In the genomic region with DNA sequence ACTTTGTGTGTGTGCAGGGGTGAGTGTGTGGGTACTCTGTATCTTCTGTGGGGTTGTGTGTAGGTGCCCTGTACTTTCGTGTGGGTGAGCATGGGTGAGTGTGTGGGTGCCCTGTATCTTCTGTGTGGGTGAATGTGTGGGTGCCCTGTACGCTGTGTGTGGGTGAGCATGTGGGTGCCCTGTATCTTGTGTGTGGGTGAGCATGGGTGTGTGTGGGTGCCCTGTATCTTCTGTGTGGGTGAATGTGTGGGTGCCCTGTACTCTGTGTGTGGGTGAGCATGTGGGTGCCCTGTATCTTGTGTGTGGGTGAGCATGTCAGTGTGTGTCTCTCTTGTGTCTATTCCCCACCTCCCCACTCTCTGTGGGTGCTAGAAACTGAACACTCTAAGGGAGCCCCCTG, we compare ENCODE assay signal across 19 mouse cellular contexts. TPM values are rescaled to one million over a fixed set of nuclear protein-coding genes. Genes with fewer than 3 reads are reported as not detected.
DNase-seq lines count a peak whose midpoint lies in the region; ATAC-seq and TF ChIP-seq lines count a peak whose summit lies in the region.
"Had no signal": no experiment of that assay in that cellular context is flagged by ENCODE, and none has a peak within 500 bp of the region (broad histone marks: within the 10 kb centered on the region; RNA-seq: fewer than 3 reads in every experiment).

No protein-coding gene starts in this region.

- no peaks in the 10 kb centered on the region for H3K9me3 ChIP-seq in hindbrain, embryonic 16.5 days (ENCODE audit: control insufficient read depth, low read length)
- no peaks in the 10 kb centered on the region for H3K9me3 ChIP-seq in hindbrain, embryonic 12.5 days (replicated peaks)
- no peaks in the 10 kb centered on the region for H3K9me3 ChIP-seq in liver, embryonic 12.5 days (replicated peaks)
- no peaks in the 10 kb centered on the region for H3K9me3 ChIP-seq in liver, postnatal 0 days (ENCODE audit: low read length)
- H3K9me3 ChIP-seq in embryonic facial prominence, embryonic 15.5 days (replicated peaks) = no peaks in the 10 kb centered on the region
- H3K9me3 ChIP-seq in intestine, postnatal 0 days (ENCODE audit: control insufficient read depth) = no peaks in the 10 kb centered on the region
- H3K9me3 ChIP-seq: heart, embryonic 13.5 days; lung, embryonic 15.5 days; neural tube, embryonic 15.5 days had no signal

- no peak for DNase-seq in liver, postnatal 0 days
- no peak for DNase-seq in thymus, adult 18-20 months
- DNase-seq: adrenal gland, adult 2 months; cerebellum, adult 18-20 months; cerebellum, postnatal 25 days; gastrocnemius, postnatal 25 days; heart, adult 18-20 months; kidney, adult 8-10 months; kidney, postnatal 4 days had no signal

- H3K9ac ChIP-seq in hindbrain, embryonic 16.5 days (ENCODE audit: low read depth, low read length) = no peak overlapping the region
- no peak overlapping the region for H3K9ac ChIP-seq in hindbrain, embryonic 12.5 days
- no peak overlapping the region for H3K9ac ChIP-seq in liver, embryonic 12.5 days
- no peak overlapping the region for H3K9ac ChIP-seq in liver, postnatal 0 days (replicated peaks)
- H3K9ac ChIP-seq in embryonic facial prominence, embryonic 15.5 days = no peak overlapping the region
- no peak overlapping the region for H3K9ac ChIP-seq in intestine, postnatal 0 days (ENCODE audit: low read depth, low read length)
- H3K9ac ChIP-seq: heart, embryonic 13.5 days; lung, embryonic 15.5 days; neural tube, embryonic 15.5 days had no signal

- no peak overlapping the region for H3K4me3 ChIP-seq in hindbrain, embryonic 16.5 days (ENCODE audit: low read length)
- H3K4me3 ChIP-seq in hindbrain, embryonic 12.5 days = no peak overlapping the region
- no peak overlapping the region for H3K4me3 ChIP-seq in liver, embryonic 12.5 days
- no peak overlapping the region for H3K4me3 ChIP-seq in liver, postnatal 0 days (ENCODE audit: low read depth, low read length)
- no peak overlapping the region for H3K4me3 ChIP-seq in embryonic facial prominence, embryonic 15.5 days (replicated peaks)
- H3K4me3 ChIP-seq in intestine, postnatal 0 days (ENCODE audit: low read depth, low read length) = no peak overlapping the region
- H3K4me3 ChIP-seq: heart, embryonic 13.5 days; left cerebral cortex, adult 2 months; lung, embryonic 15.5 days; neural tube, embryonic 15.5 days had no signal

- H3K27ac ChIP-seq in hindbrain, embryonic 16.5 days (ENCODE audit: low read depth, low read length) = no peak overlapping the region
- no peak overlapping the region for H3K27ac ChIP-seq in hindbrain, embryonic 12.5 days
- no peak overlapping the region for H3K27ac ChIP-seq in liver, embryonic 12.5 days
- no peak overlapping the region for H3K27ac ChIP-seq in liver, postnatal 0 days (ENCODE audit: low read depth)
- H3K27ac ChIP-seq in embryonic facial prominence, embryonic 15.5 days (replicated peaks) = no peak overlapping the region
- peak overlapping the region; percentile 35; the same call in 1 of the 2 replicates for H3K27ac ChIP-seq in intestine, postnatal 0 days (ENCODE audit: low read depth, low read length)
- H3K27ac ChIP-seq: heart, embryonic 13.5 days; left cerebral cortex, adult 2 months; lung, embryonic 15.5 days; macrophage; neural tube, embryonic 15.5 days had no signal

- no peak overlapping the region for H3K4me2 ChIP-seq in hindbrain, embryonic 16.5 days (ENCODE audit: low read length)
- H3K4me2 ChIP-seq in hindbrain, embryonic 12.5 days (replicated peaks) = no peak overlapping the region
- H3K4me2 ChIP-seq in liver, embryonic 12.5 days = no peak overlapping the region
- H3K4me2 ChIP-seq in liver, postnatal 0 days (ENCODE audit: low read depth, low read length) = no peak overlapping the region
- H3K4me2 ChIP-seq in embryonic facial prominence, embryonic 15.5 days (replicated peaks) = no peak overlapping the region
- no peak overlapping the region for H3K4me2 ChIP-seq in intestine, postnatal 0 days (replicated peaks; ENCODE audit: low read depth)
- H3K4me2 ChIP-seq: heart, embryonic 13.5 days; lung, embryonic 15.5 days; neural tube, embryonic 15.5 days had no signal

- no peak for TF ChIP-seq EP300 in liver, postnatal 0 days (IDR thresholded peaks at IDR 0.05; ENCODE audit: low read depth)

- H3K36me3 ChIP-seq in hindbrain, embryonic 16.5 days (ENCODE audit: control insufficient read depth, insufficient read depth, low read length) = peaks cover 38% of the 10 kb centered on the region
- H3K36me3 ChIP-seq in hindbrain, embryonic 12.5 days = peaks cover 84% of the 10 kb centered on the region
- H3K36me3 ChIP-seq in liver, embryonic 12.5 days = peaks cover 83% of the 10 kb centered on the region
- peaks cover 64% of the 10 kb centered on the region for H3K36me3 ChIP-seq in liver, postnatal 0 days (replicated peaks; ENCODE audit: insufficient read depth, low read length)
- H3K36me3 ChIP-seq in embryonic facial prominence, embryonic 15.5 days = peaks cover 83% of the 10 kb centered on the region
- H3K36me3 ChIP-seq in intestine, postnatal 0 days (ENCODE audit: control insufficient read depth, insufficient read depth) = peaks cover 92% of the 10 kb centered on the region

- WGBS in hindbrain, embryonic 16.5 days = 100% methylated on average over 2 of the region's 2 CpGs
- WGBS in hindbrain, embryonic 12.5 days = 90% methylated on average over 2 of the region's 2 CpGs
- WGBS in liver, embryonic 12.5 days (ENCODE audit: insufficient replicate concordance) = 68% methylated on average over 2 of the region's 2 CpGs
- 80% methylated on average over 2 of the region's 2 CpGs for WGBS in liver, postnatal 0 days (ENCODE audit: insufficient replicate concordance)
- WGBS in embryonic facial prominence, embryonic 15.5 days = 95% methylated on average over 2 of the region's 2 CpGs
- 91% methylated on average over 2 of the region's 2 CpGs for WGBS in intestine, postnatal 0 days

- no peak for TF ChIP-seq CTCF in liver, postnatal 0 days (IDR thresholded peaks at IDR 0.05; ENCODE audit: low read depth)
- no peak for TF ChIP-seq CTCF in intestine, postnatal 0 days (IDR thresholded peaks at IDR 0.05; ENCODE audit: low read depth)

- H3K27me3 ChIP-seq in hindbrain, embryonic 16.5 days (replicated peaks; ENCODE audit: control insufficient read depth, insufficient read depth, low read length) = no peaks in the 10 kb centered on the region
- no peaks in the 10 kb centered on the region for H3K27me3 ChIP-seq in hindbrain, embryonic 12.5 days
- no peaks in the 10 kb centered on the region for H3K27me3 ChIP-seq in liver, embryonic 12.5 days (replicated peaks)
- H3K27me3 ChIP-seq in liver, postnatal 0 days (ENCODE audit: insufficient read depth, low read length) = no peaks in the 10 kb centered on the region
- no peaks in the 10 kb centered on the region for H3K27me3 ChIP-seq in embryonic facial prominence, embryonic 15.5 days
- no peaks in the 10 kb centered on the region for H3K27me3 ChIP-seq in intestine, postnatal 0 days (replicated peaks; ENCODE audit: control insufficient read depth, insufficient read depth, low read length)
- H3K27me3 ChIP-seq: heart, embryonic 13.5 days; lung, embryonic 15.5 days; neural tube, embryonic 15.5 days had no signal

- peak; percentile 27; the same call in 1 of the 2 replicates for ATAC-seq in hindbrain, embryonic 16.5 days
- ATAC-seq in hindbrain, embryonic 12.5 days (ENCODE audit: low FRiP score) = no peak
- peak; percentile 46; the same call in 1 of the 2 replicates for ATAC-seq in liver, embryonic 12.5 days
- no peak for ATAC-seq in liver, postnatal 0 days
- peak; percentile 64; the same call in 1 of the 2 replicates for ATAC-seq in embryonic facial prominence, embryonic 15.5 days (ENCODE audit: insufficient number of reproducible peaks, low FRiP score, low TSS enrichment, low read depth)
- ATAC-seq in intestine, postnatal 0 days = no peak

- no peaks in the 10 kb centered on the region for H3K4me1 ChIP-seq in hindbrain, embryonic 16.5 days (ENCODE audit: control insufficient read depth, insufficient read depth, low read depth, low read length)
- no peaks in the 10 kb centered on the region for H3K4me1 ChIP-seq in hindbrain, embryonic 12.5 days
- no peaks in the 10 kb centered on the region for H3K4me1 ChIP-seq in liver, embryonic 12.5 days
- H3K4me1 ChIP-seq in liver, postnatal 0 days (ENCODE audit: insufficient read depth) = no peaks in the 10 kb centered on the region
- H3K4me1 ChIP-seq in embryonic facial prominence, embryonic 15.5 days = no peaks in the 10 kb centered on the region
- no peaks in the 10 kb centered on the region; the same call in 1 of the 2 replicates for H3K4me1 ChIP-seq in intestine, postnatal 0 days (replicated peaks; ENCODE audit: control insufficient read depth, insufficient read depth, low read length)
- H3K4me1 ChIP-seq: lung, embryonic 15.5 days; neural tube, embryonic 15.5 days had no signal

RNA-seq across cellular contexts. Expression of gene Sec31a, which starts 41.3 kb away (rescaled TPM):
- 84.2 and 108 TPM in 2 replicates for polyA plus RNA-seq in hindbrain, embryonic 16.5 days (2015; fragmentation: Nextera tagmentation; extraction: Ambion mirVana)
- 128 and 141 TPM in 2 replicates for polyA plus RNA-seq in hindbrain, embryonic 12.5 days (2016; fragmentation: Nextera tagmentation; extraction: Ambion mirVana)
- 65.0 and 67.0 TPM in 2 replicates for polyA plus RNA-seq in liver, embryonic 12.5 days (2016; fragmentation: Nextera tagmentation; extraction: Ambion mirVana)
- polyA plus RNA-seq in liver, postnatal 0 days (2015; fragmentation: Nextera tagmentation; extraction: Ambion mirVana) = 54.7 and 55.1 TPM in 2 replicates
- polyA plus RNA-seq in embryonic facial prominence, embryonic 15.5 days (2015; fragmentation: Nextera tagmentation; extraction: Ambion mirVana) = 240 and 257 TPM in 2 replicates
- 230 and 242 TPM in 2 replicates for polyA plus RNA-seq in intestine, postnatal 0 days (2015; fragmentation: Nextera tagmentation; extraction: Ambion mirVana)

Comparison
In these comparisons a context has a peak if more than half of its experiments do, and no peak if none do; other contexts are left out.
1. ATAC-seq: peak in hindbrain, embryonic 16.5 days (single experiment), liver, embryonic 12.5 days (single experiment) and embryonic facial prominence, embryonic 15.5 days (single experiment); none in hindbrain, embryonic 12.5 days (single experiment), liver, postnatal 0 days (single experiment) and intestine, postnatal 0 days (single experiment).